Mouse (Mus musculus) neural tube, embryonic 12.5 days (tissue): ENCODE measurements at regions not wholly inside any gene's neighbourhood (a gene's known extent, or its start where the extent isn't known, plus 50 kb on each side); places are given as distances from the start of the nearest gene placed in this dataset.

Source experiments
- ATAC-seq: fragments of 200-750 bp; cut with Nextera tagmentation; 2 replicates; pipeline ENCODE4 v1.8.0; 2017; ENCODE audit warnings: low read depth, mild to moderate bottlenecking, moderate TSS enrichment, moderate library complexity; ENCODE audit not compliant: low FRiP score
- H3K27ac ChIP-seq: fragments of 300-500 bp; sonication (generic); 2 replicates; pipeline ENCODE4 v1.5.1; 2016
- H3K27me3 ChIP-seq: fragments of 300-500 bp; sonication (generic); replicated peaks from 2 replicates; pipeline ENCODE4 v1.6.1; 2016; ENCODE audit warnings: mild to moderate bottlenecking
- H3K36me3 ChIP-seq: fragments of 300-500 bp; sonication (generic); 2 replicates; pipeline ENCODE4 v1.6.1; 2016; ENCODE audit warnings: mild to moderate bottlenecking
- H3K4me1 ChIP-seq: fragments of 300-500 bp; sonication (generic); 2 replicates; pipeline ENCODE4 v1.6.1; 2016
- H3K4me2 ChIP-seq: fragments of 300-500 bp; sonication (generic); replicated peaks from 2 replicates; pipeline ENCODE4 v1.6.1; 2016; ENCODE audit warnings: mild to moderate bottlenecking
- H3K4me3 ChIP-seq: fragments of 300-500 bp; sonication (generic); 2 replicates; pipeline ENCODE4 v1.5.1; 2016
- H3K9ac ChIP-seq: fragments of 300-500 bp; sonication (generic); 2 replicates; pipeline ENCODE4 v1.6.1; 2016; ENCODE audit warnings: mild to moderate bottlenecking
- H3K9me3 ChIP-seq: fragments of 300-500 bp; sonication (generic); 2 replicates; pipeline ENCODE4 v1.6.1; 2016; ENCODE audit warnings: mild to moderate bottlenecking
- WGBS: fragments of 180-500 bp; shearing (Covaris S2); methylation state at CpG from one replicate; pipeline ENCODE4 v1.1.7; 2016; 5-methylcytosine and 5-hydroxymethylcytosine counted together

GRCm38 (mm10) chr1:81516575-81517210 lies 439.9 kb downstream of the Nyap2 start:
- Histone ChIP-seq H3K27ac (no peak overlapping the region), H3K27me3 (no peaks in the 10 kb centered on the region), H3K9me3 (no peaks in the 10 kb centered on the region), H3K4me1 (0 out of 2 replicates have a peak, but pooled peaks cover 8% of the 10 kb centered on the region), H3K4me3 (no peak overlapping the region), H3K4me2 (no peak overlapping the region), H3K9ac (no peak overlapping the region), H3K36me3 (no peaks in the 10 kb centered on the region)
- ATAC-seq, result peak; percentile 43; the same call in 1 of the 2 replicates
- WGBS, result 55% methylated on average over 10 of the region's 10 CpGs

DNA sequence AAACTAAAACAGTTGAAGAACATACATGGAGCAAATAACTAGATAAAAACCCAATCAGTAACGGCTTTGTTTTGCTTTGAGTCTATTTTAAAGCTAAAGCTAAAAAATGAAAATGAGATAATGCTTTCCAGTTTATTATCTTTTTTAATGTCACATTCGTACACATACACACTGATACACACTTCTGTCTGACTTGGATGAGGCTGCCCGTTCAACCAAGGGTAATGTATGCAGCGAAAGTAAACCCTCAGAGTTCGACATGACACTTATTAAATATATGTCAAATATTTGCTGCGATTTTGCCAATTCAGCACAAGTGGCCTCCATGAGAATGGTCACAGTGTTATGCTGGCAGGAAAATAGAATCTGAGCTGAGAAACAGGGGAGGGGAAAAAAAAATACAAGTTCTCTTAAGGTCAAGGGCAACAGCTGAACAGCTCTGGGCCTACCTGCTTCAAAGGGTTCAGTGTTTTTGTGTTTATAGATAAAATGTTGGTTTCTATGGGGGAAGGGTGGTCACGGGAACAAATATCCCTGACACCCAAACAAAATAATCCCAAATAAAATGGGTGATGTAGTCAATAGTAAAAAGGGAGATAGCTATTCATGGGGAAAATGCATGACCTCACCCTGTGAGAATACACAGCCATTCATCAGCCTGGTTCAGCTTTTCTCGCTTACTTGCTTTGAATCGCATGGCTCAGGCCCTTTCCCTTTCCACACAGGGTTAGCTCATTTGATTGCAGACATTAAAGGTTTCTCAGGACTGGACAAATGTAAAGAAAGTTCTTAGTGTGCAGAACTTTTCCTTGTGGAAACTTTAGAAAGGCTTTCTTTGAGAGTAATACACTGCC lies 443.9 kb downstream of the Nyap2 start:
- Histone ChIP-seq H3K36me3 (no peaks in the 10 kb centered on the region), H3K4me1 (peaks cover 19% of the 10 kb centered on the region; the same call in 1 of the 2 replicates), H3K4me2 (no peak overlapping the region), H3K27me3 (no peaks in the 10 kb centered on the region), H3K9me3 (no peaks in the 10 kb centered on the region), H3K9ac (no peak overlapping the region), H3K27ac (no peak overlapping the region), H3K4me3 (no peak overlapping the region)
- 30% methylated on average over 9 of the region's 9 CpGs for WGBS
- ATAC-seq, result peak; percentile 79

GRCm38 (mm10) chr1:81522929-81523328 lies 446.2 kb downstream of the Nyap2 start:
- Histone ChIP-seq H3K27me3 (no peaks in the 10 kb centered on the region), H3K27ac (no peak overlapping the region), H3K9me3 (no peaks in the 10 kb centered on the region), H3K4me1 (peaks cover 19% of the 10 kb centered on the region; the same call in 1 of the 2 replicates), H3K36me3 (no peaks in the 10 kb centered on the region), H3K9ac (no peak overlapping the region), H3K4me3 (no peak overlapping the region), H3K4me2 (no peak overlapping the region)
- 29% methylated on average over 3 of the region's 3 CpGs for WGBS
- ATAC-seq, result peak; percentile 63; the same call in 1 of the 2 replicates

DNA sequence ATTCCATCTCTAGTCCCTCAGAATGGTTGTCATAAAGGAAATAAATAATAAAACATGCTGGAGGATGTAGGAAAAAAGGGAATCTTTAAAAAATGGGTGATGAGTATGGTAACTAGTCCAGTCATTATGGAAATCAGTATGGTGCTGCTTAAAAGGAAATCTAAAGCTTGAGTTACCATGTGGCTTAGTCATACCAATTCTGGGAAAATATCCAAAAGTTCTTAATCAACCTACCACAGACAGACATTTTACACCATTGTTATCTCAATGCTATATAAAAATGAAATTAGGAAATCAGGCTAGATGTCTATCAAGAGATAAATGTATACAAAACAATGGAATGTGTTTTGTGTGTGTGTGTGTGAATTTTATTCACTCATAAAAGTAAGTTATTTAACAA lies 449.1 kb downstream of the Nyap2 start:
- no peaks in the 10 kb centered on the region for H3K9me3 ChIP-seq
- no peak overlapping the region for H3K27ac ChIP-seq
- no peak overlapping the region for H3K4me3 ChIP-seq
- H3K27me3 ChIP-seq, result no peaks in the 10 kb centered on the region
- peaks cover 14% of the 10 kb centered on the region; the same call in 1 of the 2 replicates for H3K4me1 ChIP-seq
- no peak overlapping the region for H3K4me2 ChIP-seq
- H3K36me3 ChIP-seq, result no peaks in the 10 kb centered on the region
- ATAC-seq, result no peak
- no peak overlapping the region for H3K9ac ChIP-seq

GRCm38 (mm10) chr1:81537836-81538235 lies 461.1 kb downstream of the Nyap2 start:
- Histone ChIP-seq H3K4me1 (no peaks in the 10 kb centered on the region), H3K36me3 (no peaks in the 10 kb centered on the region), H3K4me2 (no peak overlapping the region), H3K27ac (no peak overlapping the region), H3K9me3 (no peaks in the 10 kb centered on the region), H3K4me3 (no peak overlapping the region), H3K9ac (no peak overlapping the region), H3K27me3 (no peaks in the 10 kb centered on the region)
- ATAC-seq, result no peak
- WGBS, result 44% methylated on average over 5 of the region's 5 CpGs

DNA sequence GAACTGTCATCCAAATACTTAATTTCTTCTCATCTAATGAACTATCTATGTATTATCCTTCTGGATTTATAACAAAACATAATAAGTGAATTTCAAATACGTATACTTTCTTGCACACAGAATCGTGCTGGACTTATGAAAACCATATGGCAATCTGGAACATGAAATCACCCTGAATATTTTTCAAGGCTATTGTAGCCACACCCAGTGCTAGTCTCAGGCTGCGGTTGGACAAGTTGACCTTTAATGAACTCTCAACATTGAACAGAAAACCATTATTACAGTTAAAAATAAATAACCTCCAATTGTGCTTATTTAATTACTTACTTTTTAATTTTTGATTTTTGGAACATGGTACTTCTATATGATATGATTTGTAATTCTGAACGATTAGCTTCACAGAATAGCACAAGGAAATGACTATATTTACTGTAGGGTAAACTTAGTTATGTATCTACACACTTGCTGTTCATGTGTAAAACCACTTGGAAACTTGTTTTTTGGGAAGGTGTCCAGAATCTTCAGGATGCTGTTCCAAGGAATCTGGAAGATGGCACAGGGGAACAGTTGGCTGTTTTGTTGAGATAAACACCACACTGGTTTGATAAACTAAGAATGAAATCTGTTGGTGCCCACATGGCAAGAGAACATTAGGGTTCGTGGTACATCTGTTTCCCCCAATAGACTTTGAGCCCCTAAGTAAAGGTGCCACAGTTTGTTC lies 463.0 kb downstream of the Nyap2 start:
- Histone ChIP-seq H3K4me3 (no peak overlapping the region), H3K4me1 (no peaks in the 10 kb centered on the region), H3K9me3 (no peaks in the 10 kb centered on the region), H3K9ac (no peak overlapping the region), H3K27ac (no peak overlapping the region), H3K36me3 (no peaks in the 10 kb centered on the region), H3K27me3 (no peaks in the 10 kb centered on the region), H3K4me2 (no peak overlapping the region)
- 89% methylated on average over 5 of the region's 5 CpGs for WGBS
- ATAC-seq, result no peak

GRCm38 (mm10) chr1:81548906-81549305 lies 472.2 kb downstream of the Nyap2 start:
- no peaks in the 10 kb centered on the region for H3K27me3 ChIP-seq
- H3K27ac ChIP-seq, result no peak overlapping the region
- WGBS, result 75% methylated on average over 2 of the region's 2 CpGs
- H3K4me1 ChIP-seq, result no peaks in the 10 kb centered on the region
- no peak overlapping the region for H3K9ac ChIP-seq
- ATAC-seq, result no peak
- H3K4me3 ChIP-seq, result no peak overlapping the region
- H3K9me3 ChIP-seq, result no peaks in the 10 kb centered on the region
- no peak overlapping the region for H3K4me2 ChIP-seq
- H3K36me3 ChIP-seq, result no peaks in the 10 kb centered on the region

GRCm38 (mm10) chr1:81549706-81550105 lies 473.0 kb downstream of the Nyap2 start:
- H3K27me3 ChIP-seq, result no peaks in the 10 kb centered on the region
- no peak for ATAC-seq
- no peaks in the 10 kb centered on the region for H3K4me1 ChIP-seq
- no peak overlapping the region for H3K27ac ChIP-seq
- H3K9ac ChIP-seq, result no peak overlapping the region
- no peak overlapping the region for H3K4me2 ChIP-seq
- no peaks in the 10 kb centered on the region for H3K36me3 ChIP-seq
- no peaks in the 10 kb centered on the region for H3K9me3 ChIP-seq
- WGBS, result 83% methylated on average over 5 of the region's 5 CpGs
- H3K4me3 ChIP-seq, result no peak overlapping the region

DNA sequence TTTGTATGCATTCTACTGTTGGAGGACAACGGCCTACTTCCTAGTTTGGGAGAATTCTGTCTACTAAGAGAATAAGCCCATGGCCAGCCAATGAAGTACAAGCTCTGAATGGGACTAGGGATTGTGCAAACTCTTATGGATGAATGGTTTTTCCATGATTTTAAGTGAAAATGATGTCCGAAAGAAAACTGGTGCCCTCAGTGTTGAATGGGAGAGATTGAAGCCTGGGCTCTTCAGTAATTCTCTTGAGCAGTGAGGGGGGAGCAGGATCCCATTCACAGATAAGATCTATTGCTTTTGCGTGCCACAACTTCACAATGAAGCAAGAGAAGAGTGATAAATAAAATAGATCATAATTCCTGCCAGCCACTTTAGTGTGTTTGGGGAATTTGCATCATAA lies 476.0 kb downstream of the Nyap2 start:
- Histone ChIP-seq H3K27ac (no peak overlapping the region), H3K9me3 (no peaks in the 10 kb centered on the region), H3K4me1 (no peaks in the 10 kb centered on the region), H3K4me3 (no peak overlapping the region), H3K27me3 (no peaks in the 10 kb centered on the region), H3K36me3 (no peaks in the 10 kb centered on the region), H3K9ac (no peak overlapping the region), H3K4me2 (no peak overlapping the region)
- 0 out of 2 replicates have a peak, but pooled peaks have one; percentile 17 for ATAC-seq
- 74% methylated on average over 3 of the region's 3 CpGs for WGBS

DNA sequence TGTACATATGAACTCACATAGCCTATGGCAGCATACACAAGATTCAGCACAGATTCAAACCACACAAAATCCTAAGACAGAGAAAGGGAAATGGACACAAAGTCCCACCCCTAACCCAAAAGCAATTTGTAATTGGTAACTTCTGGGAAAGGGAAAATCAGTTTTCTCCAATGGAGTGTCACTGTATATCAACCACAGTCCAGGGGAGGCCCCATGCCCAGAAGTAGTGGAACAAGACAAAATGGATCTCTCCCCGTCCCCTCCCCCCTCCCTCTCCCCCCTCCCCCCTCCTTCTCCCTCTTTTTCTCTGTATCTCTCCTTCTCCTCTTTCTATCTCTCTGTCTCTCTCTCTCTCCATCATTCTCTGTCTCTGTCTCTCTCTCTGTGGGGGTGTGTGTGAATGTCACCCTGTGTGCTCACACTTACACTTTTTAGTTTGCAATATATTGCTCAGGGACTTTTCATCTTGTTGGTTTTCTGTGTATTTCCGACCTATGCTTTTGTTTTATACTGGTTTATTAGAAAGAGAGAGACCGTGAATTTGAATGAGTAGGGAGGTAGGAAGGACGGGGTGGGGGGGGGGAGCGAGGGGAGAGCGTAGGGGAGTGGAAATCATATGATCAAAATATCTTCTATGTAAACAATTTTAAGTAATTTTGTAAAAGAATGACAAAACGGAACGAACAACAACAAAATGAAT lies 500.4 kb downstream of the Nyap2 start:
- 65% methylated on average over 8 of the region's 8 CpGs for WGBS
- Histone ChIP-seq H3K4me2 (peak overlapping the region; percentile 30), H3K9me3 (no peaks in the 10 kb centered on the region), H3K4me3 (no peak overlapping the region), H3K9ac (no peak overlapping the region), H3K27ac (no peak overlapping the region), H3K36me3 (no peaks in the 10 kb centered on the region), H3K4me1 (no peaks in the 10 kb centered on the region), H3K27me3 (no peaks in the 10 kb centered on the region)
- peak; percentile 79 for ATAC-seq

GRCm38 (mm10) chr1:81577665-81578201 lies 501.0 kb downstream of the Nyap2 start:
- Histone ChIP-seq H3K27ac (no peak overlapping the region), H3K4me3 (no peak overlapping the region), H3K9me3 (no peaks in the 10 kb centered on the region), H3K4me1 (no peaks in the 10 kb centered on the region), H3K4me2 (peak overlapping the region; percentile 30), H3K36me3 (no peaks in the 10 kb centered on the region), H3K27me3 (no peaks in the 10 kb centered on the region), H3K9ac (no peak overlapping the region)
- 28% methylated on average over 9 of the region's 9 CpGs for WGBS
- peak; percentile 84 for ATAC-seq
